Mouse (Mus musculus): ENCODE results near the gene Kdm1b.

- TF ChIP-seq POLR2A (IDR thresholded peaks at IDR 0.05; ENCODE audit: insufficient read depth, low read length) (no peak), CTCF (IDR thresholded peaks at IDR 0.05; ENCODE audit: low read depth, low read length) (no peak)
Measured at GRCm38 (mm10) chr13:47112924-47113323, 69.6 kb downstream of the Kdm1b start.

Data from ES-Bruce4 (cell line).